Mouse (Mus musculus) MEL (cell line): ENCODE measurements around the gene Camta2. TPM values are rescaled to one million over a fixed set of nuclear protein-coding genes. Genes with fewer than 3 reads are reported as not detected.

Experiments used
- DNase-seq: peaks from one replicate; pipeline ENCODE4 v3.0.0; 2011; ENCODE audit warnings: low read depth, low spot score
- H3K27ac ChIP-seq: 2 replicates; pipeline ENCODE4 v1.5.1; 2012; ENCODE audit warnings: low read depth, mild to moderate bottlenecking, control low read depth, low read length, moderate library complexity; ENCODE audit not compliant: control insufficient read depth
- H3K27me3 ChIP-seq, 2 experiments: fragments of 150-350 bp in 1 of 2; sonication (generic) in 1 of 2; 2 replicates each; pipeline ENCODE4 v1.6.1; 2012; ENCODE audit warnings: low read length in 2 of 2, mild to moderate bottlenecking in 2 of 2, improper control_type of control experiment in 1 of 2, moderate library complexity in 1 of 2; ENCODE audit not compliant: insufficient read depth in 2 of 2, control insufficient read depth in 1 of 2
- H3K36me3 ChIP-seq, 2 experiments: 2 replicates each; pipeline ENCODE4 v1.6.1; 2012 to 2014; ENCODE audit warnings: low read length in 2 of 2, improper control_type of control experiment in 1 of 2, inconsistent platforms in 1 of 2, mild to moderate bottlenecking in 1 of 2; ENCODE audit not compliant: insufficient read depth in 2 of 2, control insufficient read depth in 1 of 2
- H3K4me1 ChIP-seq, 2 experiments: fragments of 150-350 bp in 1 of 2; sonication (generic) in 1 of 2; 2 replicates each; pipeline ENCODE4 v1.6.1; 2012; ENCODE audit warnings: low read length in 2 of 2, improper control_type of control experiment in 1 of 2, mild to moderate bottlenecking in 1 of 2; ENCODE audit not compliant: insufficient read depth in 2 of 2, control insufficient read depth in 1 of 2
- H3K4me3 ChIP-seq, 2 experiments: fragments of 150-350 bp in 1 of 2; sonication (generic) in 1 of 2; 2 replicates each; pipeline ENCODE4 v1.5.1; 2012; ENCODE audit warnings: low read depth in 2 of 2, low read length in 2 of 2, mild to moderate bottlenecking in 2 of 2, moderate library complexity in 2 of 2, control low read depth in 1 of 2, improper control_type of control experiment in 1 of 2; ENCODE audit not compliant: control insufficient read depth in 1 of 2, insufficient read depth in 1 of 2
- H3K79me2 ChIP-seq: 2 replicates; pipeline ENCODE4 v1.6.1; 2012; ENCODE audit warnings: mild to moderate bottlenecking, low read length, moderate library complexity; ENCODE audit not compliant: control insufficient read depth, poor library complexity, insufficient read depth
- H3K9ac ChIP-seq: 2 replicates; pipeline ENCODE4 v1.6.1; 2012; ENCODE audit warnings: low read depth, mild to moderate bottlenecking, control low read depth, low read length, moderate library complexity; ENCODE audit not compliant: control insufficient read depth, poor library complexity, severe bottlenecking
- H3K9me3 ChIP-seq: fragments of 150-350 bp; sonication (generic); replicated peaks from 2 replicates; pipeline ENCODE4 v1.6.1; 2012; ENCODE audit warnings: mild to moderate bottlenecking, low read length, improper control_type of control experiment, moderate library complexity; ENCODE audit not compliant: insufficient read depth
- BHLHE40 ChIP-seq: IDR thresholded peaks from 2 replicates; pipeline ENCODE4 v1.6.1; 2012; ENCODE audit warnings: low read depth, mild to moderate bottlenecking, inconsistent platforms, low read length, improper control_type of control experiment, borderline replicate concordance
- CHD1 ChIP-seq: IDR thresholded peaks from 2 replicates; pipeline ENCODE4 v1.6.1; 2012; ENCODE audit warnings: low read depth, mild to moderate bottlenecking, inconsistent platforms, low read length, improper control_type of control experiment
- CHD2 ChIP-seq: IDR thresholded peaks from 2 replicates; pipeline ENCODE4 v1.6.1; 2011; ENCODE audit warnings: low read length, improper control_type of control experiment
- CTCF ChIP-seq, 3 experiments: IDR thresholded peaks in 2 of 3; conservative IDR thresholded peaks in 1 of 3; 2 replicates each; pipeline ENCODE4 v1.5.1; 2011 to 2012; ENCODE audit warnings: low read length in 3 of 3, low read depth in 2 of 3, mild to moderate bottlenecking in 2 of 3, improper control_type of control experiment in 1 of 3, inconsistent platforms in 1 of 3, mixed read lengths in 1 of 3, moderate library complexity in 1 of 3; ENCODE audit not compliant: control insufficient read depth in 1 of 3, insufficient read depth in 1 of 3, poor library complexity in 1 of 3, severe bottlenecking in 1 of 3
- E2F4 ChIP-seq: IDR thresholded peaks from 2 replicates; pipeline ENCODE4 v1.6.1; 2011; ENCODE audit warnings: low read depth, low read length, improper control_type of control experiment, borderline replicate concordance
- EP300 ChIP-seq, 2 experiments: IDR thresholded peaks; 2 replicates each; pipeline ENCODE4 v1.6.1; 2011; ENCODE audit warnings: improper control_type of control experiment in 2 of 2, low read length in 2 of 2, low read depth in 1 of 2, mild to moderate bottlenecking in 1 of 2
- ETS1 ChIP-seq: IDR thresholded peaks from 2 replicates; pipeline ENCODE4 v1.6.1; 2012; ENCODE audit warnings: low read depth, mild to moderate bottlenecking, inconsistent platforms, low read length, improper control_type of control experiment, moderate library complexity
- GATA1 ChIP-seq: IDR thresholded peaks from 2 replicates; pipeline ENCODE4 v1.6.1; 2011; ENCODE audit warnings: low read depth, low read length, improper control_type of control experiment
- HCFC1 ChIP-seq: IDR thresholded peaks from 2 replicates; pipeline ENCODE4 v1.6.1; 2012; ENCODE audit warnings: low read depth, mild to moderate bottlenecking, inconsistent platforms, low read length, improper control_type of control experiment, moderate library complexity
- JUND ChIP-seq: IDR thresholded peaks from 2 replicates; pipeline ENCODE4 v1.6.1; 2011; ENCODE audit warnings: low read depth, mild to moderate bottlenecking, improper control_type of control experiment, low read length
- KAT2A ChIP-seq: conservative IDR thresholded peaks from 2 replicates; pipeline ENCODE4 v1.6.1; 2012; ENCODE audit warnings: low read depth, low read length, improper control_type of control experiment, inconsistent platforms
- MAFK ChIP-seq: IDR thresholded peaks from 2 replicates; pipeline ENCODE4 v1.6.1; 2011; ENCODE audit warnings: low read depth, mild to moderate bottlenecking, low read length, improper control_type of control experiment, borderline replicate concordance
- MAX ChIP-seq: IDR thresholded peaks from 2 replicates; pipeline ENCODE4 v1.6.1; 2011; ENCODE audit warnings: low read length, improper control_type of control experiment
- MYC ChIP-seq: IDR thresholded peaks from 2 replicates; pipeline ENCODE4 v1.6.1; 2011; ENCODE audit warnings: low read depth, mild to moderate bottlenecking, low read length, improper control_type of control experiment, moderate library complexity
- POLR2A ChIP-seq, 2 experiments: IDR thresholded peaks; 2 replicates each; pipeline ENCODE4 v1.6.1; 2011 to 2012; ENCODE audit warnings: low read length in 2 of 2, mild to moderate bottlenecking in 2 of 2, control low read depth in 1 of 2, improper control_type of control experiment in 1 of 2, low read depth in 1 of 2, moderate library complexity in 1 of 2; ENCODE audit not compliant: control insufficient read depth in 1 of 2, insufficient read depth in 1 of 2, poor library complexity in 1 of 2
- POLR2AphosphoS5 ChIP-seq: IDR thresholded peaks from 2 replicates; pipeline ENCODE4 v1.6.1; 2012; ENCODE audit warnings: low read depth, borderline replicate concordance, mild to moderate bottlenecking, inconsistent platforms, low read length, moderate library complexity, mixed read lengths
- RAD21 ChIP-seq: IDR thresholded peaks from 2 replicates; pipeline ENCODE4 v1.6.1; 2011; ENCODE audit warnings: mild to moderate bottlenecking, low read depth, low read length, improper control_type of control experiment
- RCOR1 ChIP-seq: IDR thresholded peaks from 2 replicates; pipeline ENCODE4 v1.6.1; 2012; ENCODE audit warnings: low read depth, mild to moderate bottlenecking, inconsistent platforms, low read length, improper control_type of control experiment
- SMC3 ChIP-seq: IDR thresholded peaks from 2 replicates; pipeline ENCODE4 v1.6.1; 2011; ENCODE audit warnings: low read depth, low read length, improper control_type of control experiment
- TAL1 ChIP-seq: IDR thresholded peaks from 2 replicates; pipeline ENCODE4 v1.6.1; 2012; ENCODE audit warnings: mild to moderate bottlenecking, inconsistent platforms, low read length, moderate library complexity, mixed read lengths
- TBP ChIP-seq: IDR thresholded peaks from 2 replicates; pipeline ENCODE4 v1.8.0; 2011; ENCODE audit warnings: low read depth, low read length, improper control_type of control experiment
- TCF12 ChIP-seq: IDR thresholded peaks from 2 replicates; pipeline ENCODE4 v1.6.1; 2014; ENCODE audit warnings: low read depth, mild to moderate bottlenecking, inconsistent platforms, low read length, improper control_type of control experiment, moderate library complexity
- UBTF ChIP-seq: IDR thresholded peaks from 2 replicates; pipeline ENCODE4 v1.6.1; 2012; ENCODE audit warnings: low read depth, mild to moderate bottlenecking, inconsistent platforms, low read length, improper control_type of control experiment, moderate library complexity, borderline replicate concordance; ENCODE audit not compliant: insufficient read depth
- USF1 ChIP-seq: IDR thresholded peaks from 2 replicates; pipeline ENCODE4 v1.6.1; 2014; ENCODE audit warnings: low read depth, mild to moderate bottlenecking, inconsistent platforms, low read length, improper control_type of control experiment, moderate library complexity
- USF2 ChIP-seq, 2 experiments: IDR thresholded peaks; 2 replicates each; pipeline ENCODE4 v1.6.1; 2011 to 2012; ENCODE audit warnings: improper control_type of control experiment in 2 of 2, low read length in 2 of 2, borderline replicate concordance in 1 of 2, inconsistent platforms in 1 of 2, low read depth in 1 of 2, mild to moderate bottlenecking in 1 of 2; ENCODE audit not compliant: insufficient read depth in 1 of 2
- ZMIZ1 ChIP-seq: IDR thresholded peaks from 2 replicates; pipeline ENCODE4 v1.6.1; 2012; ENCODE audit warnings: low read depth, mild to moderate bottlenecking, inconsistent platforms, low read length, improper control_type of control experiment, moderate library complexity
- polyA plus RNA-seq, 2 experiments: library from polyadenylated mRNA; stranded (reverse) in 1 of 2; unstranded in 1 of 2; fragments of >175 nt in 1 of 2; fragments of >200 nt in 1 of 2; gene quantifications; 2 replicates each; pipeline versions ENCODE4 v1.2.1 to v1.2.4; 2012; ENCODE audit warnings: low replicate concordance in 2 of 2, low read depth in 1 of 2; ENCODE audit not compliant: insufficient read length in 2 of 2, insufficient read depth in 1 of 2, missing spikeins in 1 of 2
- total RNA-seq: library from RNA; depleted of rRNA; stranded (reverse); fragments of 300-350 nt; gene quantifications from 2 replicates; pipeline ENCODE4 v1.2.3, GENCODE M21; 2012

Camta2 gene
- total and polyA plus RNA-seq, 3 experiments, result 1.9 to 15.0 TPM; not detected in 1

DNA sequence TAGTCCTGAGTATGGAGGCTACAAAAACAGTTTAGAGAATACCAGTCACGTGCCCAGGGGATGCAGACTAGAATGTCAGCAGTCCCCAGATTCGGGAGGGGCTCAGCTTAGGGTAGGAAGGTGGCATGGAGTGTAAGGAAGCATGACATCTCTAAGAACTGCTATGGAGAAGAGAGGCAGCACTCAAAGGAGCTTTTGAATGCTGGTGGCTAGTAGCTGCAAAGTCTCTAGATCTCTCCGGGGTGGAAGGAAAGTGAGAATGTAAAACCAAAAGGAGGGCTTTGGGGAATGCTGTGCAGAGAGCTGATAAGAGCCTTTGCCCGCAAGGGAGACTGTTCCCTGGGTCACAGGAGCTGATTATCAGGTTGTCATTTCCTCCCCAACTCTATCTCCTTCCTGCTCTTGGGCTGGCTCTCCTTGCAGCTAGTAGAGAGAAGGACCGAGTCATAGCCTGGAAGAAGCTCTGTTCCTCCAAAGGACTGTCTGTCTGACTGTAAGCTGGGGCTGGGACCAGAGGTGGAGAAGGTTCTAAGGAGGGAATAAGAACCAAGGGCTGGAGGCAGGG lies 49.1 kb downstream of the Camta2 start, which contains the start of gene Gp1ba (continued):
- TF ChIP-seq EP300 (IDR thresholded peaks at IDR 0.05; ENCODE audit: low read depth in 1 of 2, low read length in 2 of 2) (peak; percentile 99), UBTF (no peak)

DNA sequence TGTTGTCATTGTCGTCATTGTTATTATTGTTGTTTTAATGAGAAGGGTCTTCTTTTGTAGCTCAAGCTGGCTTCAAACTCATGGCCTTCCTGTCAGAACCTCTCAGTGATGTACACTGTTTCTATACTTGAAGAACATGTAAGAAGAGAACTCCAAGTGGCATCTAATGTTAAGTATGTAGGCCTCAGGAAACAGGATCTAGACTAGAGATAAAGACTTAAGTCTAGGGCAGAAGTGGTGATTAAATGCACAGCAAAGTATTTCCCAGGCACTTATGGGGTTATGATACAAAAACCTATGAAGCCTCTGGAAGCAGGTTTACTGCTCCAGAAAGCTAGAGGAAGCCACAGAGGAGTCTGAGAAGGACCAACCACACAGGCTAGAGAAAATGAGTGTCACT lies 49.6 kb downstream of the Camta2 start:
- Histone ChIP-seq H3K4me3 (peak overlapping the region; percentile 4 to 9; a peak in 3 of 4 replicates), H3K27me3 (no peaks in the 10 kb centered on the region), H3K36me3 (peaks cover 0 to 41% of the 10 kb centered on the region in 2 experiments; a peak in 2 of 4 replicates), H3K27ac (peak overlapping the region; percentile 96), H3K79me2 (peaks cover 10% of the 10 kb centered on the region; the same call in 1 of the 2 replicates), H3K4me1 (peaks cover 14 to 47% of the 10 kb centered on the region in 2 experiments), H3K9ac (peak overlapping the region; percentile 52), H3K9me3 (no peaks in the 10 kb centered on the region)
- TF ChIP-seq TCF12 (0 out of 2 replicates have a peak, but pooled peaks have one; percentile 15), EP300 (IDR thresholded peaks at IDR 0.05; ENCODE audit: low read depth in 1 of 2, low read length in 2 of 2) (peak in 1 of 2 experiments; percentile 55; a peak in 2 of 4 replicates), TBP (peak; percentile 39; the same call in 1 of the 2 replicates), ZMIZ1 (no peak), CHD1 (0 out of 2 replicates have a peak, but pooled peaks have one; percentile 28), GATA1 (peak; percentile 88)
- DNase-seq, result no peak

DNA sequence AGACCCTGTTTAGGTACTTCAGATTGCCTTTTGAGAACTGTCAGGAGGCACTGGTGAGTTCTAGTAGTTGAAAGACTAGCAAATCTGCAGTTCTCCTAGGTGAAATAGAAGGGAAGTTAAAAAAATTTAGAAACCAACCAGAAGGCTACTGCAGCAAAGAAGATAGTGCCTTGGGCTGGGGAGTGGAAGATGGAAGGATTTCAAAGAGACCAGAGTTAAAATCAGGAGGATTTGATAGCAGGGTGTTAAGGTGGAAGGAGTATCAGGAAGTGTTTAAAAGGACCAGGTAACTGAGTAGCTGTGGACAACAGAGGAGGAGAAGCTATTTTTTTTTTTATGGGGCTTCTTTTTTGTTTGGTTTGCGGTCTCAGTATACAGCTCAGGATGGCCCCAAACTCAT lies 50.1 kb downstream of the Camta2 start:
- H3K9me3 ChIP-seq, result no peaks in the 10 kb centered on the region
- H3K79me2 ChIP-seq, result peaks cover 10% of the 10 kb centered on the region; the same call in 1 of the 2 replicates
- peaks cover 0 to 41% of the 10 kb centered on the region in 2 experiments; a peak in 2 of 4 replicates for H3K36me3 ChIP-seq
- peak overlapping the region; percentile 96 for H3K27ac ChIP-seq
- peak overlapping the region in 1 of 2 experiments; percentile 9; a peak in 1 of 4 replicates for H3K4me3 ChIP-seq
- peak; percentile 69 for DNase-seq
- peaks cover 14 to 47% of the 10 kb centered on the region in 2 experiments for H3K4me1 ChIP-seq
- no peaks in the 10 kb centered on the region for H3K27me3 ChIP-seq
- peak overlapping the region; percentile 52 for H3K9ac ChIP-seq
- TF ChIP-seq MAFK (no peak), RCOR1 (peak; percentile 81), RAD21 (no peak), TAL1 (no peak; the same call in 1 of the 2 replicates), BHLHE40 (no peak), USF2 (IDR thresholded peaks at IDR 0.05; ENCODE audit: borderline replicate concordance in 1 of 2, insufficient read depth in 1 of 2, low read depth in 1 of 2, low read length in 2 of 2) (no peak), E2F4 (0 out of 2 replicates have a peak, but pooled peaks have one; percentile 75), HCFC1 (no peak; the same call in 1 of the 2 replicates), TBP (no peak), KAT2A (no peak), JUND (0 out of 2 replicates have a peak, but pooled peaks have one; percentile 41), SMC3 (no peak), ETS1 (peak; percentile 59), CHD1 (0 out of 2 replicates have a peak, but pooled peaks have one; percentile 25), GATA1 (peak; percentile 72), CHD2 (no peak), CTCF (IDR thresholded peaks at IDR 0.05 in 2 of 3, conservative IDR thresholded peaks at IDR 0.05 in 1 of 3; ENCODE audit: control insufficient read depth in 1 of 3, insufficient read depth in 1 of 3, low read depth in 2 of 3, low read length in 3 of 3, poor library complexity in 1 of 3, severe bottlenecking in 1 of 3) (no peak), ZMIZ1 (0 out of 2 replicates have a peak, but pooled peaks have one; percentile 46), POLR2AphosphoS5 (no peak), USF1 (no peak), MYC (0 out of 2 replicates have a peak, but pooled peaks have one; percentile 28), POLR2A (IDR thresholded peaks at IDR 0.05; ENCODE audit: control insufficient read depth in 1 of 2, insufficient read depth in 1 of 2, low read depth in 1 of 2, low read length in 2 of 2, poor library complexity in 1 of 2) (no peak), MAX (peak; percentile 48; the same call in 1 of the 2 replicates)
